ENCODE assay signal across 7 mouse cellular contexts in the genomic region with DNA sequence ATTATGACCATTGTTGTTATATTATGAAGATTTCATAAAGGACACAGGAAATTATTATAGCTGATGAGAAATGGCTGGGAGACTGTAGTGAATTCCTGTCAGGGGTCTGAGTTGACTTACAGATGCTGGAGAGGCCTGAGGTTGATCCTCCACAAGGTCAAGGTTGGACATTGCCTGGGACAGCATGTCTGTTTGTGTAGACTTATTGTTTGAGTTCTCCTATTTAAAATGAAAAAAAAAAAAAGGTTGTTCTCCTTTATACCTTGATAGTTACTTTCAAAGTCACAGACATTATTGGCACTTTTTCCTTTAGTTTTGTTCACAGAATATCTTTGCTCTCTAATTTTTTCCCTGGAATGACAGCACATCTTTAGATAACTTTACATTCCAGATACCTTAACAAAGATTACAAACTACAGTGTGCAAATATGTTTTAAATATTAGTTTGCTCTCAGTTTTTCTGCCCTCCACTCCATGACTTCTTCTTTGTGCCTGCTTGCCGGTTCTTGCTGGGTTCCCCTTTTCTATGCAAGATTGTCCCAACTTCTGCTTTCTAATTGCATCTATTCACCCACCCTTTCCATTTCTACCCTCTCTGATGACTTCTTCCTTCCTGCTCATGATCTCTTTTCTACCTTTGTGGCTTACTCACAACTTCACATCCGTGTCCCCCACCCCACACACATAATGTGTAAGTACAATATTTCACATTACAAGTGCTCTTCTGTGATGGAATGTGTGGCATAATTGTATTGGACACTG. TPM values are rescaled to one million over a fixed set of nuclear protein-coding genes. Genes with fewer than 3 reads are reported as not detected.
"Had no signal": no experiment of that assay in that cellular context is flagged by ENCODE, and none has a peak within 500 bp of the region (broad histone marks: within the 10 kb centered on the region; RNA-seq: fewer than 3 reads in every experiment).

No protein-coding gene starts in this region.

RNA-seq across cellular contexts. Expression of a gene that starts 25.6 kb away (rescaled TPM):
- total RNA-seq: layer of hippocampus, adult 2 months; layer of hippocampus, postnatal 10 days; layer of hippocampus, postnatal 25 days; left cerebral cortex, adult 2 months; left cerebral cortex, postnatal 14 days had no signal
- polyA plus RNA-seq: limb, embryonic 10.5 days had no signal

RNA-seq across cellular contexts. Expression of a gene that starts 55.3 kb away (rescaled TPM):
- polyA plus RNA-seq: hindbrain, embryonic 10.5 days; limb, embryonic 10.5 days had no signal
